Mouse (Mus musculus): ENCODE data around the gene Ecsit.

GRCm38 (mm10) chr9:22035300-22036044, 49.8 kb downstream of the Ecsit start:
- TF ChIP-seq POLR2A (IDR thresholded peaks at IDR 0.05; ENCODE audit: insufficient read depth, low read depth, low read length) (no peak), CTCF (IDR thresholded peaks at IDR 0.05) (no peak)
